ENCODE assay signal across 8 mouse cellular contexts in the genomic region with DNA sequence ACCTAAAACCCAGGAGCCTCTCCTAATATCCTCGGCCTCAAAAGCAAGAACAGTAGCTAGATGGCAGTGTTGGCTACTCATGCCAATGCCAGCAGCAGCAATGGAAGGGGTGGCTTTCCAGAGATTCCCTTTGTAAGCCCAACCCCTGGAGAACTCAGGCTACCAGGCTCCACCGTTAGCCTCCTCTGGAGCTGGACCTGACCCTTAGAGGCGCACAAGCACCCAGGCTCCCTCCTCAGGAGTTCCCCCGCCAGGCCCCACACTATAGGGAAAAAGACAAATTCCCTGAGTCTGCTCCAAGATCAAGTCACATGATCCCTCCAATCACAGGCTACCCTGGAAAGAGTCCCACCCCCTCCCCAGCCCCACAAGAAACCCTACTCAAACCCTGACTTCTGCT. TPM values are rescaled to one million over a fixed set of nuclear protein-coding genes. Genes with fewer than 3 reads are reported as not detected.
DNase-seq lines count a peak whose midpoint lies in the region; ATAC-seq and TF ChIP-seq lines count a peak whose summit lies in the region.

No protein-coding gene starts in this region.

- H3K4me3 ChIP-seq in heart, embryonic 14.5 days (ENCODE audit: control insufficient read depth in 1 of 2, insufficient read depth in 1 of 2, low read depth in 1 of 2, low read length in 2 of 2), result no peak overlapping the region
- no peak overlapping the region for H3K4me3 ChIP-seq in left cerebral cortex, adult 2 months

- intact Hi-C loops in heart, postnatal 36 days (cut with DNase I), result loop anchor here (5.0 kb wide), 2 partner anchors 63 to 492 kb away; no protein-coding TSS in a partner anchor
- intact Hi-C loops in left cerebral cortex, adult 2 months (cut with DNase I), result loop anchor here (2.0 to 10.0 kb wide), 5 partner anchors 64 to 704 kb away; partner anchors contain the start of genes Cyren and Nup205

- H3K9ac ChIP-seq in heart, embryonic 14.5 days (ENCODE audit: low read length), result no peak overlapping the region

- H3K27ac ChIP-seq in heart, embryonic 14.5 days (replicated peaks in 1 of 2; ENCODE audit: control insufficient read depth in 1 of 2, insufficient read depth in 1 of 2, low read depth in 2 of 2, low read length in 2 of 2), result no peak overlapping the region
- H3K27ac ChIP-seq in left cerebral cortex, adult 2 months, result no peak overlapping the region

- no peak for ATAC-seq in heart, embryonic 14.5 days (ENCODE audit: insufficient number of reproducible peaks, insufficient read depth, low FRiP score, low read depth)
- no peak for ATAC-seq in megakaryocyte progenitor cell, adult 5-6 weeks (replicated peaks; ENCODE audit: poor library complexity)

- H3K9me3 ChIP-seq in heart, embryonic 14.5 days (ENCODE audit: control insufficient read depth, low read length), result no peaks in the 10 kb centered on the region

- H3K4me1 ChIP-seq in heart, embryonic 14.5 days (ENCODE audit: control insufficient read depth in 2 of 2, insufficient read depth in 2 of 2, low read length in 2 of 2), result peaks cover 19 to 30% of the 10 kb centered on the region in 2 experiments

- H3K4me2 ChIP-seq in heart, embryonic 14.5 days (ENCODE audit: low read length), result peak overlapping the region; percentile 36; the same call in 1 of the 2 replicates

- DNase-seq in heart, postnatal 36 days, result no peak
- DNase-seq in cerebellum, postnatal 14 days, result peak; percentile 56 to 64
- DNase-seq in heart, postnatal 4 days, result peak; percentile 35
- DNase-seq in left cerebral cortex, adult 2 months (ENCODE audit: extremely low spot score in 1 of 2, low spot score in 2 of 2), result peak; percentile 41 to 51
- DNase-seq in neural tube, embryonic 10.5 days (ENCODE audit: extremely low spot score, low spot score), result peak; percentile 21
- DNase-seq in natural killer cell, adult 2 months (ENCODE audit: low spot score in 2 of 2), result no peak

- peak; percentile 68 for TF ChIP-seq CTCF in left cerebral cortex, adult 2 months (IDR thresholded peaks at IDR 0.05)

- H3K36me3 ChIP-seq in heart, embryonic 14.5 days (ENCODE audit: control insufficient read depth, insufficient read depth, low read length), result no peaks in the 10 kb centered on the region

- WGBS in heart, embryonic 14.5 days, result 10% methylated on average over 4 of the region's 4 CpGs

- H3K27me3 ChIP-seq in heart, embryonic 14.5 days (ENCODE audit: control insufficient read depth, insufficient read depth, low read length), result peaks cover 4% of the 10 kb centered on the region; the same call in 1 of the 2 replicates

RNA-seq across cellular contexts. Expression of gene Slc23a4, which starts 10.9 kb away (rescaled TPM):
- polyA plus RNA-seq in heart, embryonic 14.5 days (2014; fragmentation: Nextera tagmentation; extraction: Ambion mirVana), result 0.28 and 0.34 TPM in 2 replicates
- 1 to 10 TPM in 1 of 2 experiments, under 1 TPM in 1; 0.27 to 1.2 TPM for total RNA-seq in heart, postnatal 36 days (2021)
- under 1 TPM; 0.45 to 0.83 TPM for total RNA-seq in heart, postnatal 4 days (2021)
- 1 to 10 TPM; 1.1 to 1.4 TPM for total RNA-seq in left cerebral cortex, adult 2 months (2021)
- 0.42 TPM in 1 of 2 replicates, not detected in the other for total RNA-seq in megakaryocyte progenitor cell, adult 5-6 weeks (2015)
- 0.10 TPM in 1 of 2 replicates, not detected in the other for total RNA-seq in megakaryocyte progenitor cell, adult 5-6 weeks (2017)

Comparison
In these comparisons a context has a peak if more than half of its experiments do, and no peak if none do; other contexts are left out.
1. DNase-seq: peak in cerebellum, postnatal 14 days (2 of 2), heart, postnatal 4 days (single experiment), left cerebral cortex, adult 2 months (2 of 2) and neural tube, embryonic 10.5 days (single experiment); none in heart, postnatal 36 days (0 of 2) and natural killer cell, adult 2 months (0 of 2).